Mouse (Mus musculus) embryonic facial prominence, embryonic 14.5 days (tissue): ENCODE data around the gene Stard10. TPM values are rescaled to one million over a fixed set of nuclear protein-coding genes. Genes with fewer than 3 reads are reported as not detected.

Experiments used
- ATAC-seq: fragments of 200-750 bp; cut with Nextera tagmentation; 2 replicates; pipeline ENCODE4 v1.8.0; 2017; ENCODE audit warnings: low read depth, moderate number of reproducible peaks, moderate TSS enrichment
- DNase-seq: peaks from one replicate; pipeline ENCODE4 v3.0.0-alpha.2; 2015; ENCODE audit warnings: low spot score
- H3K27ac ChIP-seq: fragments of 300-500 bp; sonication (generic); replicated peaks from 2 replicates; pipeline ENCODE4 v1.5.1; 2014; ENCODE audit warnings: low read depth, mild to moderate bottlenecking, low read length, moderate library complexity
- H3K27me3 ChIP-seq: fragments of 300-500 bp; sonication (generic); replicated peaks from 2 replicates; pipeline ENCODE4 v1.6.1; 2014; ENCODE audit warnings: low read length; ENCODE audit not compliant: control insufficient read depth, insufficient read depth
- H3K36me3 ChIP-seq: fragments of 300-500 bp; sonication (generic); 2 replicates; pipeline ENCODE4 v1.6.1; 2014; ENCODE audit warnings: low read length, mixed read lengths; ENCODE audit not compliant: control insufficient read depth, insufficient read depth
- H3K4me1 ChIP-seq: fragments of 300-500 bp; sonication (generic); 2 replicates; pipeline ENCODE4 v1.6.1; 2014; ENCODE audit warnings: antibody characterized with exemption, low read length; ENCODE audit not compliant: control insufficient read depth, insufficient read depth
- H3K4me2 ChIP-seq: fragments of 300-500 bp; sonication (generic); 2 replicates; pipeline ENCODE4 v1.6.1; 2014; ENCODE audit warnings: low read depth, mild to moderate bottlenecking, low read length, moderate library complexity, mixed read lengths
- H3K4me3 ChIP-seq: fragments of 300-500 bp; sonication (generic); 2 replicates; pipeline ENCODE4 v1.5.1; 2014; ENCODE audit warnings: low read depth, mild to moderate bottlenecking, low read length
- H3K9ac ChIP-seq: fragments of 300-500 bp; sonication (generic); 2 replicates; pipeline ENCODE4 v1.6.1; 2014; ENCODE audit warnings: low read depth, mild to moderate bottlenecking, low read length, moderate library complexity, mixed read lengths
- H3K9me3 ChIP-seq: fragments of 300-500 bp; sonication (generic); 2 replicates; pipeline ENCODE4 v1.6.1; 2016; ENCODE audit warnings: low read length; ENCODE audit not compliant: control insufficient read depth
- WGBS: fragments of 180-500 bp; shearing (Covaris S2); extraction: QIAGEN DNeasy Blood & Tissue Kit; methylation state at CpG from one replicate; pipeline ENCODE4 v1.1.7; 2014; 5-methylcytosine and 5-hydroxymethylcytosine counted together
- polyA plus RNA-seq: library from polyadenylated mRNA; unstranded; fragments of >200 nt; fragmentation: Nextera tagmentation; extraction: Ambion mirVana; gene quantifications from 2 replicates; pipeline ENCODE4 v1.2.1, GENCODE M21; 2014

Stard10 gene
- polyA plus RNA-seq, 1 experiment from 2014 or later: 21.5 TPM

DNA sequence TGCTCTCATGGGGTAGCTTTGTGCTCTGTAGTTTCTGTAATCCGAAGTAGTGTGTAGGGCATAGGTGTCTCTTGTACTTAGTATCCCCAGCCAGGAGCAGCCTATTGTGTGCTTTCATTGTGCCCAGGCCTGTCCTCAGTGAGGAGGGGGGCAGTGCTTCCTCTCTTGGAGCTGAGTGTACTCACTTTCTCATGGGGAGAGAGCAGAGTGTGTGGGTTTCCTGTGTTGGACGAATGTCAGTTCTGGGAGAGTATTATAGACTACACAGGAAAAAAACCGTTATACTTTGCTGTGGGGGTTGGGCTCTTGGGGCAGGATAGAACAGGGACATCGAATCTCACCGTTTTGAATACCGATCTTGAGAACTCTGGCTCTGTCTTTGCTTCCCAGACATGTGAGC lies 24.5 kb downstream of the Stard10 start:
- Histone ChIP-seq H3K4me3 (no peak overlapping the region), H3K36me3 (no peaks in the 10 kb centered on the region; the same call in 1 of the 2 replicates), H3K9me3 (no peaks in the 10 kb centered on the region), H3K9ac (no peak overlapping the region), H3K27me3 (no peaks in the 10 kb centered on the region), H3K4me2 (no peak overlapping the region), H3K27ac (no peak overlapping the region), H3K4me1 (no peaks in the 10 kb centered on the region)
- DNase-seq (no peak), ATAC-seq (no peak)
- WGBS: 31% methylated on average over 6 of the region's 6 CpGs

DNA sequence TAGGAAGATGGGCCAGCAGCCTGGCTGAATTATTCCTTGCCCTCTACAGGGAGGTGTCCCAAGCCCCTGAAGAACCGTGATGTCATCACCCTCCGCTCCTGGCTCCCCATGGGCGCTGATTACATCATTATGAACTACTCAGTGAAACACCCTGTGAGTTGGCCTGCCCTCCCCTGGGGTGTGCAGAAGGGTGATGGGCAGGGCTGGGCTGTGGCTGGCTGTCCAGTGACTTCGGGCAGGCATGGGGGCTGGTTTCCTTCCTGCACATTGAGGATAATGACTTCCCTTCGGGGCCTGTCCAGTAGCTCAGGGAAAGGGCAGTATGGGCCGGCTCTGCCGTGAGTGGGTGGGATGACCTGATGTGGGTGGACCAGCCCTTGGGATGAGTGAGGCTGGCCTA lies 26.2 kb downstream of the Stard10 start:
- no peaks in the 10 kb centered on the region; the same call in 1 of the 2 replicates for H3K36me3 ChIP-seq
- H3K4me3 ChIP-seq: no peak overlapping the region
- ATAC-seq (no peak), DNase-seq (no peak)
- H3K9ac ChIP-seq: no peak overlapping the region; the same call in 1 of the 2 replicates
- no peak overlapping the region for H3K27ac ChIP-seq
- no peaks in the 10 kb centered on the region for H3K27me3 ChIP-seq
- 72% methylated on average over 7 of the region's 7 CpGs for WGBS
- no peak overlapping the region for H3K4me2 ChIP-seq
- H3K4me1 ChIP-seq: no peaks in the 10 kb centered on the region
- no peaks in the 10 kb centered on the region for H3K9me3 ChIP-seq

DNA sequence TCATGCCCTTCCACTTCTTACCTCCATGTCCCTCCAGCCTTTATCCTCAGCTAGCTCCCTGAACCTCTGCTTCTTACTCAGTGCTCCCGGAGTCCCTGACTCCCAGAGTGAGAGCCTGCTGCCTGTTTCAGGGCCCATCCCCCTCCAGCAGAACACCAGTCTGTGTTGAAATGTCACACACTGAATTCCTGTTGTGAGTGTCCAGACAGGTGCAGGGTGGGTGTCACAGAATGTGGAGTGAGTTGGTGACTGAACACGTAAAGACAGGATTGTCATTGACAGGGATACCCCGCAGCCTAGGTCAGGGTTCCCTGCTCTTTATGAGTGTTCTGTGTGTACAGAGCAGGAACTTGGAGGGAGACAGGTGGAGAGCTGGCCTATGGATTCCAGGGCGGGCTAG lies 28.0 kb downstream of the Stard10 start:
- Histone ChIP-seq H3K27ac (no peak overlapping the region), H3K9ac (no peak overlapping the region), H3K9me3 (no peaks in the 10 kb centered on the region), H3K4me1 (peaks cover 4% of the 10 kb centered on the region; the same call in 1 of the 2 replicates), H3K4me2 (no peak overlapping the region), H3K36me3 (no peaks in the 10 kb centered on the region; the same call in 1 of the 2 replicates), H3K27me3 (peaks cover 7% of the 10 kb centered on the region), H3K4me3 (no peak overlapping the region)
- WGBS: 55% methylated on average over 4 of the region's 4 CpGs
- DNase-seq: no peak
- ATAC-seq: no peak

DNA sequence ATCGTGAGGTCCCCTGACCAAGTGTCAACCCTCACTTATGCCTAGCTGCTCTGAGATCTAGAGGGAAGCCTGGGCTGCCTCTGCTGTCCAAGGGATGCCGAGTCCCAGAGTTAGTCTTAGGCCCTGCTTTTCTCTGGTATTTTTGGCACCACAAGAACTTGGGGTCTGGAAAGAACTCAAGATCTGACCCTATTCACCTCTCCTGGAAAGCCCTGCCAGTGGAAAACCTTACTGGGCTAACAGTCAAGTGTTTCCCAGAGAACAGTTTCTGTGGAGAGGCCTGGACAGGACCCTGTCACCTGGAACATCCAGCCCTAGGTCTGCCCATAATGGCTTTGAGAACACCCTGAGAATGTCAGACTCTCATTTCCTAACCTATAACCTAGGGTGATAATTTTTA lies 30.1 kb downstream of the Stard10 start:
- Histone ChIP-seq H3K9ac (no peak overlapping the region), H3K36me3 (no peaks in the 10 kb centered on the region; the same call in 1 of the 2 replicates), H3K4me2 (peak overlapping the region; percentile 94; the same call in 1 of the 2 replicates), H3K4me3 (no peak overlapping the region), H3K27ac (no peak overlapping the region), H3K9me3 (no peaks in the 10 kb centered on the region), H3K4me1 (peaks cover 4% of the 10 kb centered on the region; the same call in 1 of the 2 replicates), H3K27me3 (peaks cover 7% of the 10 kb centered on the region)
- DNase-seq: no peak
- ATAC-seq: no peak
- 75% methylated on average over 2 of the region's 2 CpGs for WGBS

DNA sequence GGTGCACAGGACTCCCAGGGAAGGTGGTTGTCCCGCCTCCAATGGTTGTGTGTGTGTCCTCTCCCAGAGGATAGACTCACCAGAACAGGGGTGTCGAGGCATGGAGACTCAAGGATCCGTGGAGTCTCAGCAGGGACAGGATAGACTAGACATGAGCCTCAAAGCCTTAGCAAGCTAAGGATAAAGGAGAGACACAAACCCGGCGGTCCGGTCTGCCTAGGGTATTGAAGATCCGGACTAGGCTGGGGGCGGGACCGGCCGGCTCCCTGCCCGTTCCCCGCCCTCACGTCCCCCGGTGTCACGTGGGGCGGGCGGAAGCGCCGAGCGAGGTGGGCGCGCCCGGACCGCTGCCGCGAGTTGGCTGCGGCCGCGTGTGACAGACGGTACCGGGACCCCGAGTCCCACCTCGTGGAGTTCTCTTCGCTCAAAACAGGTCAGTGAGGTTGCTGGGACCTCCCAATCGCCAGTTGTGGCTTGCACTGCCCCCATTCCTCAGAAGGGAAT lies 30.9 kb downstream of the Stard10 start, which contains the start of gene Arap1:
Gene Arap1 (plus strand): TSS at position 301 of the 504 bp plus-strand sequence.
- peaks cover 7% of the 10 kb centered on the region for H3K27me3 ChIP-seq
- H3K9ac ChIP-seq: peak within 1 kb of the TSS; percentile 57
- ATAC-seq: peak; percentile 87
- H3K4me2 ChIP-seq: peak within 1 kb of the TSS; percentile 94
- peaks cover 4% of the 10 kb centered on the region; the same call in 1 of the 2 replicates for H3K4me1 ChIP-seq
- WGBS: 1% methylated on average over 15 of the region's 35 CpGs
- peak; percentile 80 for DNase-seq
- H3K9me3 ChIP-seq: no peaks in the 10 kb centered on the region
- H3K36me3 ChIP-seq: no peaks in the 10 kb centered on the region; the same call in 1 of the 2 replicates
- H3K27ac ChIP-seq: no peak within 1 kb of the TSS
- H3K4me3 ChIP-seq: peak within 1 kb of the TSS; percentile 53

DNA sequence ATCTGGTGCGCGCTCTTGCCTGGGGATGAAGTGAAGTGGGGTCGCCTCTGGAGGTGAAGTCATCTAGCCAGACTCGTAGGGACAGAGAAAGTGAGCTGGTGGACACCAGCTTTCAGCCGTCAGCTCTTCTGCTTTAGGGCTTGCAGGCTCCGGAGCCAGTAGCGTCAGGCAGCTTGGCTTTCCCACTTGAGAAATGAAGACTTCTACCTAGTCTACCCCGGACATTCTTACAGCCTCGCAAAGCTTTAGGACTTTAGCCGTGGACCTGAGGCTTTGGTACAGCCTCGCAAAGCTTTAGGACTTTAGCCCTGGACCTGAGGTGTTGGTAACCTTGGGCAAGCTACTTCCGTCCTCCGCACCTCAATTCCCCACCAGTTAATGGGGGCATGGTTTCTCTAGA lies 31.4 kb downstream of the Stard10 start:
- ATAC-seq (no peak), DNase-seq (no peak)
- Histone ChIP-seq H3K9ac (peak overlapping the region; percentile 57), H3K27ac (no peak overlapping the region), H3K4me1 (peaks cover 4% of the 10 kb centered on the region; the same call in 1 of the 2 replicates), H3K36me3 (no peaks in the 10 kb centered on the region; the same call in 1 of the 2 replicates), H3K4me2 (peak overlapping the region; percentile 94), H3K4me3 (peak overlapping the region; percentile 53), H3K9me3 (no peaks in the 10 kb centered on the region), H3K27me3 (peaks cover 7% of the 10 kb centered on the region)
- WGBS: 6% methylated on average over 13 of the region's 13 CpGs

DNA sequence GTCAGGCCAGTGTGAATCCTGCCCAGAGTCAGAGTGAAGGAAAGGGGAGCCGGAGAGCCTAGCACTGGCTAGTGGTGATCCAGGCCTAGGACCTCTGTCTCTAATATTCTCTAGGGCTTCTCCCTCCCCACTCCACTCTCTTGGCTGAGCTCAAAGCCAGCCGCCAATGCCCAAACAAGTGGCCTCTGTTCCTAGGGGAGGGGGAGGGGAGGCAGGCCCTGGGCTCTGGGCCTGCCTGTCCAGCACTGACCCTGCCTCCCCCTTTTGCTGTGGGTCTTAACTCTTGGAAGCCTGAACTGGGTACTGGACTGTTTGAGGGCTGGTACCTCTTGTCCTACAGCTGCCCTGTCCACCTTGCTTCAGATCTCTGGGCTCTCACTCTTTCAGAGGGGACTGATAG lies 33.0 kb downstream of the Stard10 start:
- no peaks in the 10 kb centered on the region for H3K36me3 ChIP-seq
- no peak overlapping the region for H3K27ac ChIP-seq
- peaks cover 7% of the 10 kb centered on the region for H3K27me3 ChIP-seq
- no peaks in the 10 kb centered on the region for H3K9me3 ChIP-seq
- peaks cover 4% of the 10 kb centered on the region; the same call in 1 of the 2 replicates for H3K4me1 ChIP-seq
- ATAC-seq (no peak), DNase-seq (no peak)
- WGBS: 60% methylated on average over 2 of the region's 2 CpGs
- no peak overlapping the region for H3K4me2 ChIP-seq
- no peak overlapping the region for H3K4me3 ChIP-seq
- no peak overlapping the region for H3K9ac ChIP-seq

DNA sequence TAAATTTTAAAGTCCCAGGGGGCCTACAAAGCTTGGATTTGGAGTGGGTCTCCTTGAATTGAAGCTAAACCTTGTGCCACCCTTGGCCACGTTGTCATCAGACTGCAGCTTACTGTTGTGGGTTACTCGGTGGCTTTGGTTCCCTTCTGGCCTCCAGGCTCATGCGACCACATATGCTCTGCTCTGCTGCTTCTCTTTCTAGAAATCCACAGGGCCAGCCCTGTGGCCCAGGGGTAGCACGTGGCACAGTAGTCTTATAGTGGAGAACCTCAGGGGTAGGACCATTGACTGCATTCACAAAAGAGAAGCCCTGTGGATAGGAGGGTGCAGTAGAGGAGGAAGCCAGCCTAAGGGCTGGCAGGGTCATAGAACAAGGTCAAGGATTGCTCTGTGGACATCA lies 35.5 kb downstream of the Stard10 start:
- no peak overlapping the region for H3K9ac ChIP-seq
- no peaks in the 10 kb centered on the region for H3K9me3 ChIP-seq
- H3K36me3 ChIP-seq: no peaks in the 10 kb centered on the region
- no peak overlapping the region for H3K4me3 ChIP-seq
- no peak overlapping the region for H3K4me2 ChIP-seq
- WGBS: 76% methylated on average over 4 of the region's 4 CpGs
- peaks cover 4% of the 10 kb centered on the region; the same call in 1 of the 2 replicates for H3K4me1 ChIP-seq
- ATAC-seq (no peak), DNase-seq (no peak)
- H3K27ac ChIP-seq: no peak overlapping the region
- peaks cover 7% of the 10 kb centered on the region for H3K27me3 ChIP-seq

DNA sequence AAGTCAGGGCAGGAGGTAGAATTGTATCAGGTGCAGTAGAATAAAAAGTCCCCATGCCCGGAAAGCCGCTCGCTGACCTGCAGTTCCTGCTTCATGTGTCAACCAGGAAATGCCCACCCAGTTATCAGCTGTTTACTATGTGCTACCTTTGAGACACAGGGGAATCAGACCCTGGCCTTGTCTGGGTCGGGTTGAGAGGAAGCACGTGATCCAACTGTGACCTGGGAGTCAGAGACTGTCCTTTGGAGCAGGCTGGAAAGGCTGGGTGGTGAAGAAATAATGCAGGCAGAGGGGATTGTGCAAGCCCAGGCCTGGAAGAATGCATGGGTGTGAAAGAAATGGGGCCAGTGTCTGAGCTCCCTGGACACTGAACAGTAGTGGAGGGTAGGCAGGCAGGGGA lies 37.5 kb downstream of the Stard10 start:
- Histone ChIP-seq H3K4me1 (no peaks in the 10 kb centered on the region), H3K9ac (no peak overlapping the region), H3K36me3 (no peaks in the 10 kb centered on the region), H3K27ac (no peak overlapping the region), H3K4me2 (no peak overlapping the region), H3K4me3 (no peak overlapping the region), H3K27me3 (no peaks in the 10 kb centered on the region), H3K9me3 (no peaks in the 10 kb centered on the region)
- ATAC-seq (no peak), DNase-seq (no peak)
- 68% methylated on average over 5 of the region's 5 CpGs for WGBS
